Mouse (Mus musculus) layer of hippocampus, adult 2 months (tissue): ENCODE measurements around the gene Dnm3. TPM values are rescaled to one million over a fixed set of nuclear protein-coding genes. Genes with fewer than 3 reads are reported as not detected.
A peak's percentile ranks its signal among the peaks of the same experiment; 100 is the strongest.

Experiments used
- DNase-seq, 2 experiments: peaks; one replicate each; pipeline ENCODE4 v3.0.0; 2022; ENCODE audit warnings: low spot score in 2 of 2
- H3K27ac ChIP-seq: fragments of 200-600 bp; 2 replicates; pipeline ENCODE4 v1.8.1; 2022
- H3K4me3 ChIP-seq: fragments of 200-600 bp; 2 replicates; pipeline ENCODE4 v1.8.1; 2022; ENCODE audit warnings: mild to moderate bottlenecking
- CTCF ChIP-seq: fragments of 200-600 bp; conservative IDR thresholded peaks from 2 replicates; pipeline ENCODE4 v1.8.1; 2022; ENCODE audit warnings: antibody characterized with exemption, mild to moderate bottlenecking, moderate library complexity
- total RNA-seq, 2 experiments: library from RNA; stranded (reverse); gene quantifications; 2 replicates each; pipeline ENCODE4 v1.2.3; 2021

Dnm3 gene
- total RNA-seq, 2 experiments from 2014 or later: 78.5 to 79.1 TPM

DNA sequence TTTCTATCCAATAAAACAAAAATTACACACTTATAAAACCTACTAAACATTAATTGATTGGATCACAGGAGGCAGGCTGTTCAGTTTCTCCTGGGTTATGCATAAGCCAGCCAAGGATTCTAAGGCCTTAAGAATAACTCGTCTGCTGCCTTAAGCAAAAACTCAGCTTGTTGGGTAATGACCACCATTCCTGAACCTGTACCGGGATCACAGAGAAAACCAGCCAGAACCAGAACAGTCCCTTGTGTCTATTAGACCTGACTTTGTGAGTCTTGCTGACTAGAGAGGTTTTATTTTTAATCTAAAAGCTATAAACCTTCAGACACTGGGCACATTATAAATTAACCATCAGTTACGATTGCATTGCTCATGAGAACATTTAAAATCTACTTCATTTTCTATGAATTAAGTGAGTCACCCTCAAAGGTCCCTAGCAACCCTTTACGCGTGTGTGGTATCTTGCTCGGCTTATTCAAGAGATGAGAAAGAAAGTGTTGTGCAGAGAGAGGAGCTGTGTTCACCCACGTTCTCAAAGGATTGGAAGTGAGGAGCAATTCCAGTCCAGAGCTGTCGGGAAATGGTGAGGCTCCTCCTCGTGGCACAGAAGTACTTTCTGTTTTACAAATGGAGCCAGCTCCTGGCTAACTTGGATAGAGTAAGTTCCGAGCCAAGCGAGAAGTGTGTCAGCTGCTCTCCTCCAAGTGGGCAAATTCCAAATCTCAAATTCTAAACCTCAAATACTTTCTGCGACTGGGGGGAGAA is 178.1 kb downstream of the Dnm3 start:
- peak; percentile 48 for TF ChIP-seq CTCF
- Histone ChIP-seq H3K4me3 (no peak overlapping the region), H3K27ac (peak overlapping the region; percentile 81)
- DNase-seq: peak; percentile 36 to 40

GRCm38 (mm10) chr1:162298527-162298926 is 179.3 kb downstream of the Dnm3 start:
- DNase-seq: no peak
- Histone ChIP-seq H3K4me3 (no peak overlapping the region), H3K27ac (no peak overlapping the region)
- TF ChIP-seq CTCF: no peak

DNA sequence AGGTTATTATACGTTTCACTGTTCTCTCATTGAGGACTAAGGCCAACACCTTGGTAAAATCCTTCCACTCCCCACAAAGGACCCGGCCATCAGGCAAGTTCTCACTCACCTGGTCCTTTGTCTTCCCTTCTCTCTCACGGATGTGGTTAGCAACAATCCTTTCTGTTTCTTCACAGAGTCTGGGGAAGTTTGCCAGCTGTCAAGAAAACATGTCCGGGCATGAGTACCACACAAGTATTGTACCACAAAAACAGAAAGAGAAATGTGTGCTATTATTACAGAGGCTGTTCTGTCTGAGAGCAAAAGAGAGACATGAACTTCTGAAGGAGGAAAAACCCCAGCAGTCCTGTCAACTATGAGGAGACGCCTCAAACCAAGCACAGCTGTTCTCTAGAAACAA is 182.4 kb downstream of the Dnm3 start:
- H3K4me3 ChIP-seq: no peak overlapping the region
- peak overlapping the region; percentile 78; the same call in 1 of the 2 replicates for H3K27ac ChIP-seq
- TF ChIP-seq CTCF: no peak
- no peak for DNase-seq

- H3K4me3 ChIP-seq: no peak overlapping the region
- no peak for TF ChIP-seq CTCF
- H3K27ac ChIP-seq: peak overlapping the region; percentile 78
- DNase-seq: no peak
These were observed 183.3 kb downstream of the Dnm3 start for GRCm38 (mm10) chr1:162294572-162294910.

- TF ChIP-seq CTCF: no peak
- no peak for DNase-seq
- H3K4me3 ChIP-seq: no peak overlapping the region
- peak overlapping the region; percentile 78 for H3K27ac ChIP-seq
These were observed 183.9 kb downstream of the Dnm3 start for GRCm38 (mm10) chr1:162293732-162294571.

DNA sequence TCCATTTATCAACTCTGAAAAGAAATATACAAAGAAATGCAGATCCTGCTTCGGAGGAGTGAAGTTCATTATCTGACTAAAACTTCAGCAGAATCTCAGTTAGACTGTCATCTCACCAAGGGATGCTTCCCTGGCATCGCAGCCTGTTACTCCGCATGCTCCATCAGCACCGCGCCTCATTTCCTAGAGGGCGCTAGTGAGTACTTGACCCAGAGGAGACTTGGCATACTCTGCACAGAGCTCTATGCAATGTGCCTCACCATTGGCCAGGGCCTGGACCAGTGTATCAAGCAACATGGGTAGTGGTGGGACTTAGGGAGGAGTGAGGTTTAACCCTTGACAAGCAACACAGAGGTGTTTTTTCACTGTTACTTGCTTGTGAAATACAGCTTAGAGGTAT is 190.9 kb downstream of the Dnm3 start:
- Histone ChIP-seq H3K4me3 (no peak overlapping the region), H3K27ac (no peak overlapping the region)
- TF ChIP-seq CTCF: peak; percentile 64
- no peak for DNase-seq

GRCm38 (mm10) chr1:162281981-162282381 is 195.9 kb downstream of the Dnm3 start:
- Histone ChIP-seq H3K27ac (no peak overlapping the region), H3K4me3 (no peak overlapping the region)
- TF ChIP-seq CTCF: no peak
- DNase-seq: no peak

- no peak overlapping the region for H3K4me3 ChIP-seq
- DNase-seq: no peak
- no peak overlapping the region for H3K27ac ChIP-seq
- no peak for TF ChIP-seq CTCF
These were observed 197.8 kb downstream of the Dnm3 start for GRCm38 (mm10) chr1:162280052-162280451.

DNA sequence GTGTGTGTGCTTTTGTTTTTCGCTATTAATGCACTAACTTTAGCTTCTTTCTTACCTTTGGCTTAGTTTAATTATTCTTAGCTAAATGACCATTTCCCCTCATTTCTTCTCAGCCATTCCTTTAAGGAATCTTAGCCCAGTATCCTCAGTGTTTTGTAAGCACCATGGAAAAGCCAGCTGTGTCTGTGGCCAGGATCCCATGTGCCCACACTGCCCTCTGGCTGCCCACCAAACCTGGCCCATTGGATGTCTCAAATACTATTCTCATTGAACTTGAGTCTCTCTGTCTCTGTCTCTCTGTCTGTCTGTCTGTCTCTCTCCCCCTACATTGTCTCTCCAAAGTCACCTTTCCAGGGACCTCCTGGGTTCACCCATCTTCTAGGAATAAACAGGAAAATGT is 201.8 kb downstream of the Dnm3 start:
- Histone ChIP-seq H3K27ac (no peak overlapping the region), H3K4me3 (no peak overlapping the region)
- DNase-seq: no peak
- peak; percentile 65 for TF ChIP-seq CTCF

DNA sequence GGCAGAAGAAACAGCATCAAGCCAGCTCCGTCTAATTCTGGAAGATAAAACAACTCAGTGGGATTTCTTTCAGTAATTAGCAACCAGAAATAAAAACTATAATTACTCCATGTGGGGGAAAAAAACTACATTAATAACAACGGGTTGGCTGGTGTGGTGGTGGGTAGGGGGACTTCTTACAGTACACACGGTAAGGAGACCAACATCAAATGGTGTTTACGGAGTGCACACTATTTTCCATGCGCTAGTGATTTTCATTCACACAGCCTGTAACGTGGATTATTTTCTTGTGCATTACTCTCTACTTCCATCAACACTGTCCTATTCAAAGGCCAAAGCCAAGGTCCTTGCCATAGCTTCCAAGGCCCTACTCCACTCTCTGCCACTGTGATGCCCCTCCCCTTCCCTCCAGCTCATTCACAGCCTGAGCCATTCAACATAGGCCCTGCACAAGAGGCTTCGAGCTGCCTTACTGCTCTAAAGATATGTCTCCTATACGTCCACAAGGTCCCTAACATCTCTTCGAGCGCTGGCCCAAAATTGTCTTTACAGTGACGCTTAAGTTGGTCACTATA is 203.1 kb downstream of the Dnm3 start:
- H3K27ac ChIP-seq: no peak overlapping the region
- no peak overlapping the region for H3K4me3 ChIP-seq
- DNase-seq: no peak
- no peak for TF ChIP-seq CTCF

- DNase-seq: no peak
- Histone ChIP-seq H3K4me3 (no peak overlapping the region), H3K27ac (no peak overlapping the region)
- TF ChIP-seq CTCF: no peak
These were observed 220.8 kb downstream of the Dnm3 start for GRCm38 (mm10) chr1:162256912-162257607.

GRCm38 (mm10) chr1:162254944-162255343 is 222.9 kb downstream of the Dnm3 start:
- Histone ChIP-seq H3K27ac (no peak overlapping the region), H3K4me3 (no peak overlapping the region)
- no peak for DNase-seq
- no peak for TF ChIP-seq CTCF
